Mouse (Mus musculus): ENCODE data around the gene Camk2n1. TPM values are rescaled to one million over a fixed set of nuclear protein-coding genes. Genes with fewer than 3 reads are reported as not detected.
A peak's percentile ranks its signal among the peaks of the same experiment; 100 is the strongest.

Camk2n1 gene
- polyA plus RNA-seq, 1 experiment = 12.1 TPM

DNA sequence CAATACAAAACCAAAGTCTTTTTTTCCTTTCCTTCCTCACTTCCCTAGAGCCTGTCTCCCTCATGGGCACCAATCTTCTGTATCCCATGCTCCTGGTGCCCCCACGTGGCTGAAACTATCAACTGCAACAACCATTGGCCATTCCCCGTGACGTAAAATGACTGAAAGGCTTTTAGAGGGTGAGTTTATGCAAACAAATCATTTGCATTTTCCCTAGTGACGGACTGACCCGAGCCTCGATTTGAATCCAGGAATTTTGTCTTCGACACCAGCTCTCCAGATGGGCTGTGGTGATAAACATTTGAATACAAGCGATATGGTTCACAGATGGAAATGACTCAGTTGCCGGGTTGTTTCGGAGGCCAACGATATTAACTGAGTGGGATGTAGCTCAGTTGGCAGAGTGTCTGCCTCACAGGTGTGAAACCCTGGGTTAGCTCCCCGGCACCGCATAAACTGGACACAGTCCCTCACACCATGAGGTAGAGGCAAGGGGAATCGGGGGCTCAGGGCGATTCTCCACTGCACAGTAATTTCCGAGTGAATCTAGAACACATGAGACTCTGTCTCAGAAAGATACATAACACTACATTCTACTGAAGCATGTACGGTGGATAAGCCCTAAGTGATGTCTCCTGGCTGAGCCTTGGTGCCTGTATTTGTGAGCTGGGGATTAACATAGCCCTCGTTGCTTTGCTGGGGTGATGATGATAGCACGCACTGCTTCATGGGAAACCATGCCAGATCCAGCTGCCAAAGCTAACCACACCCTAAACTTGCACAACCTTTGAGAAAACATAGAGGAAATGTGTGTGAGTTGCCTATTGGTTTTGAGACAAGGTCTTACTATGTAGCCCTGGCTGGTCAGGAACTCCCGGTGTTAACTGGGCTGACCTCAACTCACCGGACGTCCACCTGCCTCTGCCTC, 27.1 kb upstream of the Camk2n1 start:
- Histone ChIP-seq H3K27me3 (ENCODE audit: control insufficient read depth, insufficient read depth, low read length, poor library complexity, severe bottlenecking) (no peaks in the 10 kb centered on the region), H3K4me1 (ENCODE audit: control insufficient read depth, insufficient read depth, low read length) (no peaks in the 10 kb centered on the region), H3K27ac (ENCODE audit: insufficient read depth, low read length) (no peak overlapping the region), H3K4me3 (ENCODE audit: low read depth, low read length) (no peak overlapping the region), H3K9ac (ENCODE audit: low read depth, poor library complexity, severe bottlenecking) (no peak overlapping the region), H3K36me3 (ENCODE audit: control insufficient read depth, insufficient read depth, low read length, poor library complexity, severe bottlenecking) (no peaks in the 10 kb centered on the region), H3K9me3 (replicated peaks; ENCODE audit: control insufficient read depth, insufficient read depth, low read length, poor library complexity, severe bottlenecking) (no peaks in the 10 kb centered on the region)
- TF ChIP-seq CTCF (IDR thresholded peaks at IDR 0.05; ENCODE audit: low read depth, low read length) (peak; percentile 82), POLR2A (IDR thresholded peaks at IDR 0.05; ENCODE audit: insufficient read depth, low read length) (no peak), EP300 (IDR thresholded peaks at IDR 0.05; ENCODE audit: insufficient read depth, low read depth, low read length) (no peak)

DNA sequence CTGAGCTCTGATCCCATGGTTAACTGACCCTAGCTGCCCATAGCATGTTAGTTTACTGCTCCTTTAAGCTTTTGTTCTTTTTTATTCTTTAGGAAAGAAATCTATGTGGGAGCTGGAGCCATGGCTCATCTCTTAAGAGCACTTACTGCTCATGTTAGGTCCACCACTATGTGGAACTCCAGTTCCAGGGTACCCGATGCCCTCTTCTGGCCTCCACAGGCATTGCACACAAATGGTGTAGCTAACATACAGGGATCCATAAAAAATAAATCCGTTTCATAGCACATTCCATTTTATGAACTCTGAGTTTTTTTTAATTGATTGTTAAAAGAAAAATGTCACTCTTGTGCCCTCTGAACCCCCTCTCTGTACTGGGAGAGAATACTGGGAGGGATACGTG, 24.3 kb upstream of the Camk2n1 start:
- H3K9me3 ChIP-seq (replicated peaks; ENCODE audit: control insufficient read depth, insufficient read depth, low read length, poor library complexity, severe bottlenecking) = no peaks in the 10 kb centered on the region
- H3K4me1 ChIP-seq (ENCODE audit: control insufficient read depth, insufficient read depth, low read length) = no peaks in the 10 kb centered on the region
- H3K36me3 ChIP-seq (ENCODE audit: control insufficient read depth, insufficient read depth, low read length, poor library complexity, severe bottlenecking) = no peaks in the 10 kb centered on the region
- H3K27me3 ChIP-seq (ENCODE audit: control insufficient read depth, insufficient read depth, low read length, poor library complexity, severe bottlenecking) = no peaks in the 10 kb centered on the region
- no peak overlapping the region for H3K27ac ChIP-seq (ENCODE audit: insufficient read depth, low read length)
- H3K9ac ChIP-seq (ENCODE audit: low read depth, poor library complexity, severe bottlenecking) = no peak overlapping the region
- no peak for TF ChIP-seq EP300 (IDR thresholded peaks at IDR 0.05; ENCODE audit: insufficient read depth, low read depth, low read length)
- peak; percentile 60 for TF ChIP-seq CTCF (IDR thresholded peaks at IDR 0.05; ENCODE audit: low read depth, low read length)
- H3K4me3 ChIP-seq (ENCODE audit: low read depth, low read length) = no peak overlapping the region

DNA sequence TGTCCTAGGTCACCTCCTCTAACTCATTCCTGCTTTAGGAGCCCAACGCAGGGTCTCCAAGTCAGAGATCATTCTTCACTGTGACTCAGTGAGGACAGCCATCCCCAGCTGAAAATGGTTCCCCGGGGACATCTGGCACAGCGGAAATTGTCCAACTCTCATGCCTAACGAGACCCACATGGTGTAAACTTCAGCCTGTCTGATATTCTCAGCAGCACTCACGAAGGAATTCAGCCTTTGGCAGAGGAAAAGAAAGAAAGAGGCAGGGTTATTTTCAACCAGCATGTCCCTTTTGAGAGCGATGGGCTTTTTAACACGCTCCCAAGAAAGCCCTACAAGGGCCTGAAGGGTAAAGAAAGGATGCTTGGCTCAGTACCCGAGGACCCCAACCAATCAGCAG, 22.8 kb upstream of the Camk2n1 start:
- Histone ChIP-seq H3K27me3 (ENCODE audit: control insufficient read depth, insufficient read depth, low read length, poor library complexity, severe bottlenecking) (no peaks in the 10 kb centered on the region), H3K4me1 (ENCODE audit: control insufficient read depth, insufficient read depth, low read length) (no peaks in the 10 kb centered on the region), H3K4me3 (ENCODE audit: low read depth, low read length) (no peak overlapping the region), H3K27ac (ENCODE audit: insufficient read depth, low read length) (no peak overlapping the region), H3K9ac (ENCODE audit: low read depth, poor library complexity, severe bottlenecking) (no peak overlapping the region), H3K9me3 (replicated peaks; ENCODE audit: control insufficient read depth, insufficient read depth, low read length, poor library complexity, severe bottlenecking) (no peaks in the 10 kb centered on the region), H3K36me3 (ENCODE audit: control insufficient read depth, insufficient read depth, low read length, poor library complexity, severe bottlenecking) (peaks cover 2% of the 10 kb centered on the region; the same call in 1 of the 2 replicates)
- TF ChIP-seq EP300 (IDR thresholded peaks at IDR 0.05; ENCODE audit: insufficient read depth, low read depth, low read length) (no peak), POLR2A (IDR thresholded peaks at IDR 0.05; ENCODE audit: insufficient read depth, low read length) (no peak), CTCF (IDR thresholded peaks at IDR 0.05; ENCODE audit: low read depth, low read length) (no peak)

DNA sequence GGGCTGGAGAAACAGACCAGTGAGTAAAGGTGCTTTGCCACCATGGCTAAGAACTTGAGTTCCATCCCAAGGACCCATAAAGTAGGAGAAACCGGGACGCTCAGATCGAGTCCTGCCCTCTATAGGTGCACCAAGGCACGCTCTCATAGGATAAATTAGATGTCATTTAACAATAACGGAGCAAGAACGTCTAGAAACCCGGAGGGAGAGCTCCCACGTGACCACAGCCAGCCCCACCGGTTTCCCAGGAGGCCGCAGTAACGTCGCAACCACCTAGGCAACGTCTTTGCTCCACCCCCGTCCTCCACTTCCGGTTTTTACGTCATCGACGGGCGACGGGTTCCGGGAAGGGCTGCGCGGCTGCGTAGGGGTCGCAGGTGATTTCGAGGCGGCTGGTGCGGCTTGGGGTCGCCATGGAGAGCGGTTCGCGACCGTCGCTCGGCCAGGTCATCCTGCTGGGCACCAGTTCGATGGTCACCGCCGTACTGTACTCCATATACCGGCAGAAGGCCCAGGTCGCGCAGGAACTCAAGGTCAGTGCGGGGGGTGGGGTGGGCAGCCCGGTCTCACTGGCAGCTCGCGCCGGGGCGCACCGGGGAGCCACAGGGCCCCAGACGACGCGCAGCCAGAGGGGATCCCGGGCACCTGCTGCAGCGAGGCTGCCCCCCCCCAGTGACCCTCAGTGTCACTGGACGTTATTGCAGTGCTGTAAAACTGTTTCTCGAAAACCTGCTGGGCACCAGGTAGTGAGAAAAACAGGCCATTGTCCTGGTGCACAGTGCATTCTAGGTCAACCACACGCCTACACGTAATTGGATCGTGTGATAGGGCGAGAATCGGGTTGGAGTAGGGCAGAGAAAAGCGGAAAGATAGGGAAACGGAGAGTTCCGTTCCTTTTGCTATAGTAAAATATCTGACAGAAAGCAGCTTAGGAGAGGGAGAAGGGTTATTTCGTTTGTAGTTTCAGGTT, 19.5 kb upstream of the Camk2n1 start, which contains the start of gene Mul1:
Mul1 (plus strand) TSS at position 325 of the 970 bp plus-strand sequence.
- Histone ChIP-seq H3K4me1 (ENCODE audit: control insufficient read depth, insufficient read depth, low read length) (no peaks in the 10 kb centered on the region), H3K27ac (ENCODE audit: insufficient read depth, low read length) (peak within 1 kb of the TSS; percentile 3; the same call in 1 of the 2 replicates), H3K9ac (ENCODE audit: low read depth, poor library complexity, severe bottlenecking) (peak within 1 kb of the TSS; percentile 65), H3K9me3 (replicated peaks; ENCODE audit: control insufficient read depth, insufficient read depth, low read length, poor library complexity, severe bottlenecking) (no peaks in the 10 kb centered on the region), H3K27me3 (ENCODE audit: control insufficient read depth, insufficient read depth, low read length, poor library complexity, severe bottlenecking) (no peaks in the 10 kb centered on the region), H3K36me3 (ENCODE audit: control insufficient read depth, insufficient read depth, low read length, poor library complexity, severe bottlenecking) (peaks cover 26% of the 10 kb centered on the region), H3K4me3 (ENCODE audit: low read depth, low read length) (peak within 1 kb of the TSS; percentile 87)
- TF ChIP-seq CTCF (IDR thresholded peaks at IDR 0.05; ENCODE audit: low read depth, low read length) = no peak
- no peak for TF ChIP-seq POLR2A (IDR thresholded peaks at IDR 0.05; ENCODE audit: insufficient read depth, low read length)
- no peak for TF ChIP-seq EP300 (IDR thresholded peaks at IDR 0.05; ENCODE audit: insufficient read depth, low read depth, low read length)

DNA sequence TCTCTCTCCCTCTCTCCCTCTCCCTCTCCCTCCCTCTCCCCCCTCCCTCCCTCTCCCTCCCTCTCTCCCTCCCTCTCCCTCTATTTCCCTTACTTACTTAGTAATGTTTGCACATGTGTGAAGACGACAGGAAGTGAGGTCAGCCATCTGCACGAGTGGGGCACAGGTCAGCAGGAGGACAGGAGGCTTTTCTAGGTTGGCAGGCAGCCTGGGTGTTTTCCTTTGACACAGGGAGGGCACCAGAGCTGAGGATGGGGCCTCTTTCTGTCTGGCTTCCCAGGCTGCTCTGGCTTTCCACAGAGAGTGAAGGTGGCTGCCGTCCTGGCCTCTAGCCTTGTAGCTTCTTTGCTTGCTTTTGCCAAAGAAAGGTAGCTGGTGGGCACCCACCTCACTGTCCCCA, 14.1 kb upstream of the Camk2n1 start:
- no peak overlapping the region for H3K4me3 ChIP-seq (ENCODE audit: low read depth, low read length)
- H3K36me3 ChIP-seq (ENCODE audit: control insufficient read depth, insufficient read depth, low read length, poor library complexity, severe bottlenecking) = peaks cover 41% of the 10 kb centered on the region
- no peak overlapping the region for H3K27ac ChIP-seq (ENCODE audit: insufficient read depth, low read length)
- no peak overlapping the region for H3K9ac ChIP-seq (ENCODE audit: low read depth, poor library complexity, severe bottlenecking)
- H3K27me3 ChIP-seq (ENCODE audit: control insufficient read depth, insufficient read depth, low read length, poor library complexity, severe bottlenecking) = no peaks in the 10 kb centered on the region
- peaks cover 4% of the 10 kb centered on the region for H3K4me1 ChIP-seq (ENCODE audit: control insufficient read depth, insufficient read depth, low read length)
- TF ChIP-seq POLR2A (IDR thresholded peaks at IDR 0.05; ENCODE audit: insufficient read depth, low read length) (no peak), CTCF (IDR thresholded peaks at IDR 0.05; ENCODE audit: low read depth, low read length) (no peak)
- no peaks in the 10 kb centered on the region for H3K9me3 ChIP-seq (replicated peaks; ENCODE audit: control insufficient read depth, insufficient read depth, low read length, poor library complexity, severe bottlenecking)
